Mouse (Mus musculus): ENCODE measurements around the gene Mief1.

Mief1 gene

GRCm38 (mm10) chr15:80263610-80264575, 30.1 kb downstream of the Mief1 start, which contains the start of gene Rps19bp1:
TSS of gene Rps19bp1 (minus strand) at chr15:80264315.
- peak; percentile 80 for DNase-seq (ENCODE audit: low read depth, low spot score)

- peak; percentile 67 for DNase-seq (ENCODE audit: low read depth, low spot score)
These were observed 32.5 kb downstream of the Mief1 start for GRCm38 (mm10) chr15:80266281-80266680.

DNA sequence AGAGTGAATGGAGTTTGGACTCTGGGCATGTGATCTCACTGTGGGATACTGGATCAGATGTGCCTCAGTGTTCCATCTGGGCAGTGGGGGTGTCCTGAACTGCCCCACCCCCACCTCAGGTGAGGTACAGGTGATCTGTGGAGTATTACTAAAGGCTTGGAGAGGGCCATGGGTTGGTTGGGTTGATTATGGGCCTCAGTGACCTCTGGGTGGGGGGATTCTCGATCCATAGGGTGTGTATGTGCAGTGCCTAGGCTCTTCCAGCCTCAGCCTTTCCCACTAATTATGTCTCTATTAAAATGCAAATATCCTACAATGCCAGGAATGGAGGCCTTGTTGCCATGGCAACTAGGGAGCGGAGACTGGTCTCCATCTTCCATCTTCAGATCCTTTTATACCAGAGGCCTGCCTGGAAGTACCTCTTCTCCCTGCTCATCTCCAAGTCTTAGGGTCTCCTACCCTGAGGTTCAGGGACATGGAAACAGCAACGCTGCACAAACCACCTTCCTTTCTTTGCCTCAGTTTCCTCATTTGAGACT, 38.1 kb downstream of the Mief1 start:
- DNase-seq (ENCODE audit: low read depth, low spot score) = no peak

DNA sequence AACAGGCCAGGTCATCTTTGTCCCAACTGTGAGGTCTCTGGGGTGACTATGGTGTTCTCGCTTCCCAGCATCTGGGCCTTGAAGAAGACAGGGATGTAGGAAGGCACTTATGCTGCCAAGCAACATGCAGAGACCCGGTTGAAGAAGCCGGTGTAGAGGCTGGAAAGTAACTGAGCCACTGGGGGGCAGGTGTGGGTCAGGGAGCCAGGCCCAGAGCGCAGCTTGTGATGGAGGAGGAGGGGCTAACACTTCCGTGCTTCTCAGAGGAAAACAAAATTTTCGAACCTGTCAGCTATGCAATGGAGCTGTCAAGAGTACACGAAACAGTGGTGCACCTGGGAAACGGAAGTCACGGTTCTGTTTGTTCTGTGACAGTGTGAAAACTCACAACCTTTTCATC, 43.3 kb downstream of the Mief1 start:
- no peak for DNase-seq (ENCODE audit: low read depth, low spot score)

- DNase-seq (ENCODE audit: low read depth, low spot score) = no peak
These were observed 43.8 kb downstream of the Mief1 start for GRCm38 (mm10) chr15:80277625-80278024.

- no peak for DNase-seq (ENCODE audit: low read depth, low spot score)
These were observed 44.4 kb downstream of the Mief1 start for GRCm38 (mm10) chr15:80278121-80278759.

GRCm38 (mm10) chr15:80279053-80279452, 45.2 kb downstream of the Mief1 start:
- DNase-seq (ENCODE audit: low read depth, low spot score) = no peak

GRCm38 (mm10) chr15:80280646-80281045, 46.8 kb downstream of the Mief1 start:
- DNase-seq (ENCODE audit: low read depth, low spot score) = no peak

GRCm38 (mm10) chr15:80286851-80287415, 53.1 kb downstream of the Mief1 start, which contains the start of gene Cacna1i:
TSS of gene Cacna1i (plus strand) at chr15:80287238.
- no peak for DNase-seq (ENCODE audit: low read depth, low spot score)

- no peak for DNase-seq (ENCODE audit: low read depth, low spot score)
These were observed 54.2 kb downstream of the Mief1 start for GRCm38 (mm10) chr15:80288036-80288435.

GRCm38 (mm10) chr15:80289436-80289835, 55.6 kb downstream of the Mief1 start:
- DNase-seq (ENCODE audit: low read depth, low spot score) = peak; percentile 23

- no peak for DNase-seq (ENCODE audit: low read depth, low spot score)
These were observed 63.3 kb downstream of the Mief1 start for GRCm38 (mm10) chr15:80297146-80297545.

Data from retina, adult 2 months (tissue).